Mouse (Mus musculus) forebrain, embryonic 11.5 days (tissue): ENCODE measurements around the gene Ccdc65. TPM values are rescaled to one million over a fixed set of nuclear protein-coding genes. Genes with fewer than 3 reads are reported as not detected.

ENCODE experiments used
- polyA plus RNA-seq: library from polyadenylated mRNA; unstranded; fragments of >200 nt; fragmentation: Nextera tagmentation; extraction: Ambion mirVana; gene quantifications from 2 replicates; pipeline ENCODE4 v1.2.1, GENCODE M21; 2014

Gene Ccdc65
- polyA plus RNA-seq, 1 experiment from 2014 or later = 0.92 TPM

Other genes with a start within 250 kb of the Ccdc65 start
- gene OR5BS1P, start 238.3 kb upstream of the Ccdc65 start, polyA plus RNA-seq = not detected in 2 replicates
- gene Lalba, start 225.5 kb upstream of the Ccdc65 start, polyA plus RNA-seq = 0.25 TPM in 1 of 2 replicates, not detected in the other
- not detected in 2 replicates for gene Olfr279, start 215.8 kb upstream of the Ccdc65 start, polyA plus RNA-seq
- 138 and 152 TPM in 2 replicates for gene Kansl2, start 173.9 kb upstream of the Ccdc65 start, polyA plus RNA-seq
- 62.2 and 67.0 TPM in 2 replicates for gene Ccnt1, start 137.3 kb upstream of the Ccdc65 start, polyA plus RNA-seq
- not detected in 2 replicates for gene 4930415O20Rik, start 137.2 kb upstream of the Ccdc65 start, polyA plus RNA-seq
- gene Adcy6, start 98.1 kb upstream of the Ccdc65 start, polyA plus RNA-seq = 11.2 and 12.3 TPM in 2 replicates
- gene Cacnb3, start 77.4 kb upstream of the Ccdc65 start, polyA plus RNA-seq = 45.3 and 46.9 TPM in 2 replicates
- gene Ddx23, start 45.3 kb upstream of the Ccdc65 start, polyA plus RNA-seq = 24.2 and 31.2 TPM in 2 replicates
- 1.9 and 2.8 TPM in 2 replicates for gene Rnd1, start 30.7 kb upstream of the Ccdc65 start, polyA plus RNA-seq
- 6.1 and 6.7 TPM in 2 replicates for gene Fkbp11, start 20.0 kb downstream of the Ccdc65 start, polyA plus RNA-seq
- 38.1 and 41.4 TPM in 2 replicates for gene Arf3, start 55.0 kb downstream of the Ccdc65 start, polyA plus RNA-seq
- 0.41 and 0.43 TPM in 2 replicates for gene Wnt10b, start 69.9 kb downstream of the Ccdc65 start, polyA plus RNA-seq
- 0.47 and 0.68 TPM in 2 replicates for gene Wnt1, start 81.7 kb downstream of the Ccdc65 start, polyA plus RNA-seq
- not detected in 2 replicates for gene Ddn, start 101.3 kb downstream of the Ccdc65 start, polyA plus RNA-seq
- 89.4 and 92.5 TPM in 2 replicates for gene Prkag1, start 123.3 kb downstream of the Ccdc65 start, polyA plus RNA-seq
- 20.1 and 20.6 TPM in 2 replicates for gene Kmt2d, start 163.0 kb downstream of the Ccdc65 start, polyA plus RNA-seq
- 12.5 and 14.1 TPM in 2 replicates for gene Rhebl1, start 186.3 kb downstream of the Ccdc65 start, polyA plus RNA-seq
- gene Dhh, start 190.3 kb downstream of the Ccdc65 start, polyA plus RNA-seq = 0.28 and 0.29 TPM in 2 replicates
- gene Lmbr1l, start 210.0 kb downstream of the Ccdc65 start, polyA plus RNA-seq = 8.7 and 9.4 TPM in 2 replicates
- 2,366 and 2,605 TPM in 2 replicates for gene Tuba1b, start 226.4 kb downstream of the Ccdc65 start, polyA plus RNA-seq
- gene Gm49450, start 245.3 kb downstream of the Ccdc65 start, polyA plus RNA-seq = not detected in 2 replicates
- 5,083 and 5,852 TPM in 2 replicates for gene Tuba1a, start 245.5 kb downstream of the Ccdc65 start, polyA plus RNA-seq